Mouse (Mus musculus): ENCODE measurements around the gene Ebf1.

The Ebf1 gene

GRCm38 (mm10) chr11:45055744-45056610 lies 438.9 kb downstream of the Ebf1 start:
- DNase-seq (ENCODE audit: low spot score), result no peak

Measured in ovary, postnatal 14 days (tissue).